Mouse (Mus musculus) heart, adult 2 months (tissue): ENCODE data around the gene Cpd. TPM values are rescaled to one million over a fixed set of nuclear protein-coding genes. Genes with fewer than 3 reads are reported as not detected.

ENCODE experiments used
- DNase-seq, 2 experiments: peaks; one replicate each; pipeline ENCODE4 v3.0.0; 2021
- H3K27ac ChIP-seq: fragments of 200-600 bp; 2 replicates; pipeline ENCODE4 v1.8.1; 2022
- H3K27me3 ChIP-seq: fragments of 200-500 bp; 2 replicates; pipeline ENCODE4 v1.6.1; 2012; ENCODE audit warnings: mild to moderate bottlenecking, low read length, inconsistent platforms, mixed read lengths; ENCODE audit not compliant: control insufficient read depth, insufficient read depth
- H3K36me3 ChIP-seq: fragments of 200-500 bp; 2 replicates; pipeline ENCODE4 v1.6.1; 2012; ENCODE audit warnings: low read length, inconsistent platforms; ENCODE audit not compliant: control insufficient read depth, insufficient read depth
- H3K4me1 ChIP-seq: fragments of 200-500 bp; 2 replicates; pipeline ENCODE4 v1.6.1; 2011; ENCODE audit warnings: low read length; ENCODE audit not compliant: control insufficient read depth, insufficient read depth
- H3K4me3 ChIP-seq: fragments of 200-600 bp; 2 replicates; pipeline ENCODE4 v1.8.1; 2022
- H3K79me2 ChIP-seq: fragments of 200-500 bp; replicated peaks from 2 replicates; pipeline ENCODE4 v1.6.1; 2012; ENCODE audit warnings: mild to moderate bottlenecking, inconsistent platforms, low read length, moderate library complexity, mixed read lengths; ENCODE audit not compliant: control insufficient read depth, insufficient read depth
- H3K9ac ChIP-seq: fragments of 200-500 bp; 2 replicates; pipeline ENCODE4 v1.6.1; 2012; ENCODE audit warnings: low read depth, mild to moderate bottlenecking, control low read depth, inconsistent platforms, low read length, mixed read lengths
- CTCF ChIP-seq: fragments of 200-600 bp; IDR thresholded peaks from 2 replicates; pipeline ENCODE4 v1.8.1; 2022; ENCODE audit warnings: antibody characterized with exemption, mild to moderate bottlenecking, moderate library complexity
- EP300 ChIP-seq: fragments of 200-500 bp; IDR thresholded peaks from 2 replicates; pipeline ENCODE4 v1.6.1; 2011; ENCODE audit warnings: low read depth, low read length, control low read depth; ENCODE audit not compliant: insufficient read depth
- POLR2A ChIP-seq: fragments of 200-500 bp; IDR thresholded peaks from 2 replicates; pipeline ENCODE4 v1.6.1; 2011; ENCODE audit warnings: mild to moderate bottlenecking, low read depth, low read length, control low read depth; ENCODE audit not compliant: insufficient read depth
- WGBS: fragments of 180-500 bp; shearing (Covaris S2); methylation state at CpG from one replicate; pipeline ENCODE4 v1.1.7; 2018; 5-methylcytosine and 5-hydroxymethylcytosine counted together
- intact Hi-C: fragments of 180-260 bp; cut with DNase I; formaldehyde crosslinking; loops from one replicate; pipeline ENCODE4 v1.15.1; 2025
- polyA plus RNA-seq: library from polyadenylated mRNA; depleted of rRNA; stranded (reverse); fragments of >200 nt; gene quantifications from 2 replicates; pipeline ENCODE4 v1.2.3, GENCODE M21; 2012
- total RNA-seq, 2 experiments: library from RNA; stranded (reverse); gene quantifications; 2 replicates each; pipeline ENCODE4 v1.2.3; 2021

Gene Cpd
- total and polyA plus RNA-seq, 3 experiments = 16.8 to 39.7 (median 34.8) TPM

GRCm38 (mm10) chr11:76763741-76764122, 83.1 kb downstream of the Cpd start:
- WGBS = 11% methylated on average over 4 of the region's 4 CpGs
- no peak for TF ChIP-seq EP300
- no peak for TF ChIP-seq POLR2A
- no peak for TF ChIP-seq CTCF
- Histone ChIP-seq H3K27me3 (no peaks in the 10 kb centered on the region), H3K36me3 (peaks cover 7% of the 10 kb centered on the region), H3K79me2 (0 out of 2 replicates have a peak, but pooled peaks cover 2% of the 10 kb centered on the region), H3K27ac (no peak overlapping the region; the same call in 1 of the 2 replicates), H3K9ac (no peak overlapping the region), H3K4me1 (no peaks in the 10 kb centered on the region), H3K4me3 (no peak overlapping the region; the same call in 1 of the 2 replicates)
- no peak for DNase-seq
- intact Hi-C loops = loop anchor here (2.0 kb wide), 1 partner anchor 87 kb away; no protein-coding TSS in a partner anchor

GRCm38 (mm10) chr11:76763053-76763740, 83.6 kb downstream of the Cpd start, which contains the start of gene Gosr1:
TSS of gene Gosr1 (minus strand) at chr11:76763579.
- TF ChIP-seq POLR2A (peak; percentile 85), CTCF (peak; percentile 90), EP300 (peak; percentile 72; the same call in 1 of the 2 replicates)
- Histone ChIP-seq H3K27me3 (no peaks in the 10 kb centered on the region), H3K9ac (peak within 1 kb of the TSS; percentile 88), H3K36me3 (peaks cover 7% of the 10 kb centered on the region), H3K79me2 (0 out of 2 replicates have a peak, but pooled peaks cover 2% of the 10 kb centered on the region), H3K4me1 (no peaks in the 10 kb centered on the region), H3K27ac (peak within 1 kb of the TSS; percentile 89), H3K4me3 (peak within 1 kb of the TSS; percentile 90)
- under 1% methylated on average over 28 of the region's 28 CpGs for WGBS
- peak; percentile 88 to 91 for DNase-seq
- intact Hi-C loops = loop anchor here (2.0 kb wide), 1 partner anchor 86 kb away; no protein-coding TSS in a partner anchor

- 0 out of 2 replicates have a peak, but pooled peaks cover 2% of the 10 kb centered on the region for H3K79me2 ChIP-seq
- no peak overlapping the region for H3K27ac ChIP-seq
- TF ChIP-seq EP300 (no peak), CTCF (no peak), POLR2A (no peak)
- peaks cover 3% of the 10 kb centered on the region for H3K36me3 ChIP-seq
- no peaks in the 10 kb centered on the region for H3K27me3 ChIP-seq
- intact Hi-C loops = no loop called here
- DNase-seq = no peak
- H3K4me1 ChIP-seq = no peaks in the 10 kb centered on the region
- no peak overlapping the region for H3K4me3 ChIP-seq
- no peak overlapping the region for H3K9ac ChIP-seq
- WGBS = 95% methylated on average over 3 of the region's 3 CpGs
Measured at GRCm38 (mm10) chr11:76752276-76752675, 94.5 kb downstream of the Cpd start.

- no peak overlapping the region for H3K27ac ChIP-seq
- TF ChIP-seq EP300 = no peak
- TF ChIP-seq CTCF = no peak
- no peak for TF ChIP-seq POLR2A
- peaks cover 3% of the 10 kb centered on the region for H3K36me3 ChIP-seq
- H3K79me2 ChIP-seq = no peaks in the 10 kb centered on the region
- H3K27me3 ChIP-seq = no peaks in the 10 kb centered on the region
- no peak for DNase-seq
- no peak overlapping the region for H3K9ac ChIP-seq
- WGBS = 84% methylated on average over 9 of the region's 9 CpGs
- peaks cover 1% of the 10 kb centered on the region; the same call in 1 of the 2 replicates for H3K4me1 ChIP-seq
- no peak overlapping the region for H3K4me3 ChIP-seq
- intact Hi-C loops = no loop called here
Measured at GRCm38 (mm10) chr11:76748819-76749218, 98.0 kb downstream of the Cpd start.

- WGBS = 97% methylated on average over 1 of the region's 1 CpGs
- Histone ChIP-seq H3K79me2 (peaks cover under 1% of the 10 kb centered on the region; the same call in 1 of the 2 replicates), H3K27ac (no peak overlapping the region), H3K4me3 (no peak overlapping the region), H3K36me3 (peaks cover 3% of the 10 kb centered on the region; the same call in 1 of the 2 replicates), H3K27me3 (no peaks in the 10 kb centered on the region), H3K9ac (no peak overlapping the region), H3K4me1 (peaks cover 2% of the 10 kb centered on the region; the same call in 1 of the 2 replicates)
- no peak for DNase-seq
- intact Hi-C loops = loop anchor here (2.0 kb wide), 1 partner anchor 69 kb away; no protein-coding TSS in a partner anchor
- peak; percentile 16; the same call in 1 of the 2 replicates for TF ChIP-seq CTCF
- no peak for TF ChIP-seq EP300
- TF ChIP-seq POLR2A = no peak
Measured at GRCm38 (mm10) chr11:76745921-76746320, 100.9 kb downstream of the Cpd start.

- H3K27me3 ChIP-seq = no peaks in the 10 kb centered on the region
- no peak overlapping the region for H3K27ac ChIP-seq
- intact Hi-C loops = loop anchor here (2.0 kb wide), 1 partner anchor 68 kb away; no protein-coding TSS in a partner anchor
- DNase-seq = peak; percentile 50 to 66
- H3K79me2 ChIP-seq = peaks cover 2% of the 10 kb centered on the region; the same call in 1 of the 2 replicates
- 34% methylated on average over 7 of the region's 7 CpGs for WGBS
- H3K4me1 ChIP-seq = peaks cover 2% of the 10 kb centered on the region; the same call in 1 of the 2 replicates
- TF ChIP-seq POLR2A (no peak), EP300 (peak; percentile 80), CTCF (peak; percentile 68)
- no peak overlapping the region for H3K4me3 ChIP-seq
- H3K36me3 ChIP-seq = no peaks in the 10 kb centered on the region
- no peak overlapping the region for H3K9ac ChIP-seq
Measured at GRCm38 (mm10) chr11:76744550-76744949, 102.3 kb downstream of the Cpd start.
